Mouse (Mus musculus) adrenal gland, postnatal 36 days (tissue): ENCODE measurements around the gene Lrba. TPM values are rescaled to one million over a fixed set of nuclear protein-coding genes. Genes with fewer than 3 reads are reported as not detected.

Source experiments
- DNase-seq, 2 experiments: peaks; one replicate each; pipeline ENCODE4 v3.0.0; 2021; ENCODE audit warnings: mixed read lengths in 1 of 2
- long read RNA-seq, 2 experiments: library from polyadenylated mRNA; stranded (forward); transcript quantifications; one replicate each; pipeline ENCODE4 v2.0.0; 2021; ENCODE audit warnings: borderline sequencing depth in 2 of 2
- total RNA-seq, 2 experiments: library from RNA; stranded (reverse); gene quantifications; 2 replicates each; pipeline ENCODE4 v1.2.3; 2021

Lrba gene
- total RNA-seq: 10 to 100 TPM; 28.9 to 38.1 TPM
- long read RNA-seq, experiment 1, partial matches to known transcripts: 3 of 6 reads
- long read RNA-seq, experiment 1, other reads (novel, unspliced or antisense): 3 of 6 reads
- long read RNA-seq, experiment 2, partial matches to known transcripts: 0 of 1 reads
- long read RNA-seq, experiment 2, other reads (novel, unspliced or antisense): 1 of 1 reads

- DNase-seq: peak; percentile 85 to 90
Measured at GRCm38 (mm10) chr3:86224564-86225421, at the start of gene Lrba. TSS of gene Lrba (plus strand) at chr3:86224680.

- DNase-seq: no peak
Measured at GRCm38 (mm10) chr3:86179714-86180113, 44.8 kb upstream of the Lrba start.

- no peak for DNase-seq
Measured at GRCm38 (mm10) chr3:86181107-86181506, 43.4 kb upstream of the Lrba start.

GRCm38 (mm10) chr3:86184546-86184945 lies 39.9 kb upstream of the Lrba start:
- no peak for DNase-seq

- no peak for DNase-seq
Measured at GRCm38 (mm10) chr3:86187736-86188389, 36.6 kb upstream of the Lrba start.

- no peak for DNase-seq
Measured at GRCm38 (mm10) chr3:86195981-86196380, 28.5 kb upstream of the Lrba start.

- DNase-seq: no peak
Measured at GRCm38 (mm10) chr3:86196471-86196870, 28.0 kb upstream of the Lrba start.

GRCm38 (mm10) chr3:86201645-86202175 lies 22.8 kb upstream of the Lrba start:
- DNase-seq: peak; percentile 35 to 38

- DNase-seq: no peak
Measured at GRCm38 (mm10) chr3:86202449-86202848, 22.0 kb upstream of the Lrba start.

- no peak for DNase-seq
Measured at GRCm38 (mm10) chr3:86204608-86205358, 19.7 kb upstream of the Lrba start.

GRCm38 (mm10) chr3:86206556-86206955 lies 17.9 kb upstream of the Lrba start:
- DNase-seq: no peak

GRCm38 (mm10) chr3:86210267-86210939 lies 14.1 kb upstream of the Lrba start:
- DNase-seq: no peak

- DNase-seq: no peak
Measured at GRCm38 (mm10) chr3:86210959-86211358, 13.5 kb upstream of the Lrba start.

- no peak for DNase-seq
Measured at GRCm38 (mm10) chr3:86214248-86214647, 10.2 kb upstream of the Lrba start.

GRCm38 (mm10) chr3:86223634-86224313 lies 706 bp upstream of the Lrba start:
- peak; percentile 90 to 93 for DNase-seq

GRCm38 (mm10) chr3:86224314-86224563 lies 241 bp upstream of the Lrba start:
- DNase-seq: no peak

GRCm38 (mm10) chr3:86231532-86232086 lies 7.1 kb downstream of the Lrba start:
- DNase-seq: no peak

GRCm38 (mm10) chr3:86247193-86247592 lies 22.7 kb downstream of the Lrba start:
- no peak for DNase-seq

- no peak for DNase-seq
Measured at GRCm38 (mm10) chr3:86251212-86251611, 26.7 kb downstream of the Lrba start.

- DNase-seq: no peak
Measured at GRCm38 (mm10) chr3:86252588-86252987, 28.1 kb downstream of the Lrba start.

- peak in 1 of 2 experiments; percentile 27 for DNase-seq
Measured at GRCm38 (mm10) chr3:86253071-86253470, 28.6 kb downstream of the Lrba start.
